Mouse (Mus musculus): ENCODE measurements at regions not wholly inside any gene's neighbourhood (a gene's known extent, or its start where the extent isn't known, plus 50 kb on each side); places are given as distances from the start of the nearest gene placed in this dataset.

DNA sequence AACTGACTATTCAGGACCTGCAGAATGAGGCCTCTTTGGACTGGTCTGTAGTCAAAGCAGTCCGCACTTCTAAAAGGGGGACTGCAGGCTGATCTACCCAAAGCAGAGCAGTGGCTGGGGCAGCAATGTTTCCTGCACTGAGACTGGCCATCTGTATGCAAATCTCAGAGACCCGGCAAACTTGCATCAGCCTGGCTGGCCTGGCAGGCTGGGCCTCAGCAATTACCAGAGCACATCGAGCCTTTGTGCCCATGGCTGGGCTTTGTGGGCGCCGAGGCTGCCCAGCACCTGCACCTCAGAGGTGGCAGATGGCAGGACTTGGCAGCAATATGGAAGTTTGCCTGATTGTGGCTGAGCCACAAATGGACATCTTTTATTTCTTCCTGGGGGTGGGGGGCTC lies 64.2 kb downstream of the Mycn start:
- TF ChIP-seq CTCF (IDR thresholded peaks at IDR 0.05; ENCODE audit: control insufficient read depth, insufficient read depth, insufficient replicate concordance, low read depth, low read length) (no peak), POLR2A (IDR thresholded peaks at IDR 0.05; ENCODE audit: control insufficient read depth, low read depth, low read length) (no peak)
